Mouse (Mus musculus): ENCODE measurements at regions not wholly inside any gene's neighbourhood (a gene's known extent, or its start where the extent isn't known, plus 50 kb on each side); places are given as distances from the start of the nearest gene placed in this dataset.

- TF ChIP-seq CTCF (IDR thresholded peaks at IDR 0.05; ENCODE audit: low read depth) (no peak), EP300 (IDR thresholded peaks at IDR 0.05; ENCODE audit: low read depth) (no peak)
These were observed 305.4 kb downstream of the Fgf10 start for GRCm38 (mm10) chr13:118975008-118975407.
